Mouse (Mus musculus): ENCODE measurements around the gene Slc38a10.

Gene Slc38a10

GRCm38 (mm10) chr11:120137625-120138004 is 13.5 kb downstream of the Slc38a10 start:
- DNase-seq = no peak

- DNase-seq = no peak
These were observed 14.1 kb downstream of the Slc38a10 start for GRCm38 (mm10) chr11:120136796-120137624.

GRCm38 (mm10) chr11:120136195-120136594 is 15.0 kb downstream of the Slc38a10 start:
- DNase-seq = no peak

- DNase-seq = no peak
These were observed 16.2 kb downstream of the Slc38a10 start for GRCm38 (mm10) chr11:120134847-120135530.

GRCm38 (mm10) chr11:120134148-120134547 is 17.0 kb downstream of the Slc38a10 start:
- DNase-seq = no peak

- DNase-seq = no peak
These were observed 21.9 kb downstream of the Slc38a10 start for GRCm38 (mm10) chr11:120129281-120129680.

- DNase-seq = no peak
These were observed 24.3 kb downstream of the Slc38a10 start for GRCm38 (mm10) chr11:120126845-120127244.

- no peak for DNase-seq
These were observed 29.0 kb downstream of the Slc38a10 start for GRCm38 (mm10) chr11:120122126-120122525.

- DNase-seq = peak in 1 of 2 experiments; percentile 66
These were observed 30.3 kb downstream of the Slc38a10 start for GRCm38 (mm10) chr11:120120642-120121420.

- DNase-seq = no peak
These were observed 31.1 kb downstream of the Slc38a10 start for GRCm38 (mm10) chr11:120119936-120120541.

GRCm38 (mm10) chr11:120119108-120119507 is 32.0 kb downstream of the Slc38a10 start:
- no peak for DNase-seq

- DNase-seq = no peak
These were observed 33.5 kb downstream of the Slc38a10 start for GRCm38 (mm10) chr11:120117626-120118025.

- no peak for DNase-seq
These were observed 36.5 kb downstream of the Slc38a10 start for GRCm38 (mm10) chr11:120114488-120115215.

- DNase-seq = peak in 1 of 2 experiments; percentile 70
These were observed 39.0 kb downstream of the Slc38a10 start for GRCm38 (mm10) chr11:120112136-120112535.

- DNase-seq = no peak
These were observed 40.1 kb downstream of the Slc38a10 start for GRCm38 (mm10) chr11:120111033-120111432.

GRCm38 (mm10) chr11:120110554-120110953 is 40.6 kb downstream of the Slc38a10 start:
- DNase-seq = no peak

GRCm38 (mm10) chr11:120109558-120110210 is 41.5 kb downstream of the Slc38a10 start:
- no peak for DNase-seq

- DNase-seq = peak; percentile 49 to 81
These were observed 43.4 kb downstream of the Slc38a10 start for GRCm38 (mm10) chr11:120107796-120108195.

GRCm38 (mm10) chr11:120107026-120107425 is 44.1 kb downstream of the Slc38a10 start:
- no peak for DNase-seq

- DNase-seq = no peak
These were observed 47.6 kb downstream of the Slc38a10 start for GRCm38 (mm10) chr11:120103431-120103997.

GRCm38 (mm10) chr11:120101036-120101435 is 50.1 kb downstream of the Slc38a10 start:
- DNase-seq = peak; percentile 67 to 86
